Mouse (Mus musculus): ENCODE results near the gene Smim26.

- no peak for TF ChIP-seq POLR2A (IDR thresholded peaks at IDR 0.05; ENCODE audit: control insufficient read depth, extremely low read depth, insufficient read depth, low read length, poor library complexity)
- TF ChIP-seq CTCF (IDR thresholded peaks at IDR 0.05; ENCODE audit: borderline replicate concordance, control insufficient read depth, extremely low read depth, insufficient read depth, low read length, poor library complexity): no peak
Observed at GRCm38 (mm10) chr2:144545061-144545460, 48.8 kb upstream of the Smim26 start.

All from thymus, adult 2 months (tissue).